Comparison of ENCODE assay signal across 9 mouse cellular contexts in genomic region chr16:95347202-95347601, GRCm38 (mm10).
DNase-seq lines count a peak whose midpoint lies in the region; ATAC-seq lines count a peak whose summit lies in the region.
"Had no signal": no experiment of that assay in that cellular context is flagged by ENCODE, and none has a peak within 500 bp of the region (broad histone marks: within the 10 kb centered on the region; RNA-seq: fewer than 3 reads in every experiment).

No protein-coding gene starts in this region.

- peak overlapping the region; percentile 26; the same call in 1 of the 2 replicates for H3K4me2 ChIP-seq in lung, embryonic 15.5 days
- H3K4me2 ChIP-seq: limb, embryonic 13.5 days had no signal

- no peak overlapping the region for H3K4me3 ChIP-seq in lung, embryonic 15.5 days
- H3K4me3 ChIP-seq: limb, embryonic 13.5 days had no signal

- H3K27me3 ChIP-seq in lung, embryonic 15.5 days, result no peaks in the 10 kb centered on the region

- ATAC-seq in lung, embryonic 15.5 days (ENCODE audit: borderline replicate concordance, extremely low read depth, low FRiP score, low TSS enrichment), result peak; percentile 83

- H3K36me3 ChIP-seq in lung, embryonic 15.5 days, result no peaks in the 10 kb centered on the region
- H3K36me3 ChIP-seq: limb, embryonic 13.5 days had no signal

- H3K9me3 ChIP-seq in lung, embryonic 15.5 days, result no peaks in the 10 kb centered on the region
- H3K9me3 ChIP-seq: limb, embryonic 13.5 days had no signal

- 6% methylated on average over 3 of the region's 3 CpGs for WGBS in lung, embryonic 15.5 days

- peak; percentile 42 to 73 for DNase-seq in adrenal gland, adult (ENCODE audit: inconsistent age in 2 of 2, low spot score in 1 of 2)
- DNase-seq in adrenal gland, postnatal 4 days (ENCODE audit: low spot score in 2 of 2), result no peak
- DNase-seq in embryo, embryonic 11 days, result peak; percentile 35
- DNase-seq in kidney, adult 11 months, result peak; percentile 61
- DNase-seq in cerebellum, adult 11 months, result no peak
- no peak for DNase-seq in left cerebral cortex, postnatal 25 days (ENCODE audit: low spot score in 2 of 2)
- no peak for DNase-seq in thymus, postnatal 10 days (ENCODE audit: low spot score in 2 of 2)

- intact Hi-C loops in left cerebral cortex, postnatal 25 days (cut with DNase I), result loop anchor here (10.0 kb wide), 2 partner anchors 532 to 622 kb away; no protein-coding TSS in a partner anchor

- H3K4me1 ChIP-seq in lung, embryonic 15.5 days, result peaks cover 29% of the 10 kb centered on the region

- no peak overlapping the region for H3K9ac ChIP-seq in lung, embryonic 15.5 days
- H3K9ac ChIP-seq: limb, embryonic 13.5 days had no signal

- H3K27ac ChIP-seq in lung, embryonic 15.5 days, result peak overlapping the region; percentile 72
- H3K27ac ChIP-seq: limb, embryonic 13.5 days had no signal

Comparison
In these comparisons a context has a peak if more than half of its experiments do, and no peak if none do; other contexts are left out.
1. DNase-seq: peak in adrenal gland, adult (2 of 2), embryo, embryonic 11 days (single experiment) and kidney, adult 11 months (single experiment); none in adrenal gland, postnatal 4 days (0 of 2), cerebellum, adult 11 months (single experiment), left cerebral cortex, postnatal 25 days (0 of 2) and thymus, postnatal 10 days (0 of 2).